Mouse (Mus musculus): Measurements from ENCODE around the gene Apobec3. TPM values are rescaled to one million over a fixed set of nuclear protein-coding genes. Genes with fewer than 3 reads are reported as not detected.

Apobec3 gene
- 17.5 and 25.0 TPM in 2 replicates for total RNA-seq (2021)
- long read RNA-seq, partial matches to known transcripts = 0 of 9 reads
- long read RNA-seq, other reads (novel, unspliced or antisense) = 5 of 9 reads

GRCm38 (mm10) chr15:79891436-79892212 lies at the start of gene Apobec3:
TSS of gene Apobec3 (plus strand) at chr15:79891659.
- DNase-seq = peak; percentile 75

GRCm38 (mm10) chr15:79842985-79843384 lies 48.5 kb upstream of the Apobec3 start:
- no peak for DNase-seq

- DNase-seq = no peak
These were observed 45.5 kb upstream of the Apobec3 start for GRCm38 (mm10) chr15:79845986-79846385.

- no peak for DNase-seq
These were observed 44.4 kb upstream of the Apobec3 start for GRCm38 (mm10) chr15:79847100-79847499.

GRCm38 (mm10) chr15:79850143-79850542 lies 41.3 kb upstream of the Apobec3 start:
- no peak for DNase-seq

GRCm38 (mm10) chr15:79858979-79859378 lies 32.5 kb upstream of the Apobec3 start:
- no peak for DNase-seq

- no peak for DNase-seq
These were observed 31.6 kb upstream of the Apobec3 start for GRCm38 (mm10) chr15:79859821-79860220.

GRCm38 (mm10) chr15:79867260-79868002 lies 24.0 kb upstream of the Apobec3 start:
- DNase-seq = no peak

GRCm38 (mm10) chr15:79873545-79873944 lies 17.9 kb upstream of the Apobec3 start:
- no peak for DNase-seq

GRCm38 (mm10) chr15:79873995-79874394 lies 17.5 kb upstream of the Apobec3 start:
- DNase-seq = no peak

- DNase-seq = peak; percentile 14
These were observed 16.0 kb upstream of the Apobec3 start for GRCm38 (mm10) chr15:79875261-79875995.

GRCm38 (mm10) chr15:79878725-79879136 lies 12.7 kb upstream of the Apobec3 start:
- no peak for DNase-seq

- DNase-seq = peak; percentile 83
These were observed 12.1 kb upstream of the Apobec3 start for GRCm38 (mm10) chr15:79879319-79879718.

GRCm38 (mm10) chr15:79880477-79880876 lies 11.0 kb upstream of the Apobec3 start:
- DNase-seq = peak; percentile 10

- DNase-seq = no peak
These were observed 8.7 kb upstream of the Apobec3 start for GRCm38 (mm10) chr15:79882623-79883267.

GRCm38 (mm10) chr15:79883352-79883822 lies 8.1 kb upstream of the Apobec3 start:
- DNase-seq = peak; percentile 95

- DNase-seq = no peak
These were observed 6.6 kb upstream of the Apobec3 start for GRCm38 (mm10) chr15:79884820-79885219.

GRCm38 (mm10) chr15:79892213-79892541 lies 718 bp downstream of the Apobec3 start:
- peak; percentile 71 for DNase-seq

GRCm38 (mm10) chr15:79892995-79893823 lies 1.8 kb downstream of the Apobec3 start:
- no peak for DNase-seq

GRCm38 (mm10) chr15:79893824-79894123 lies 2.3 kb downstream of the Apobec3 start:
- no peak for DNase-seq

- no peak for DNase-seq
These were observed 2.9 kb downstream of the Apobec3 start for GRCm38 (mm10) chr15:79894343-79894742.

All from adrenal gland, postnatal 25 days (tissue).